Mouse (Mus musculus): Measurements from ENCODE around the gene Elk4. TPM values are rescaled to one million over a fixed set of nuclear protein-coding genes. Genes with fewer than 3 reads are reported as not detected.
A peak's percentile ranks its signal among the peaks of the same experiment; 100 is the strongest.

Gene Elk4
- polyA plus RNA-seq, 1 experiment from 2014 or later, result 18.7 TPM

GRCm38 (mm10) chr1:132040201-132040621 is 32.8 kb downstream of the Elk4 start:
- Histone ChIP-seq H3K9me3 (ENCODE audit: control insufficient read depth, low read length) (no peaks in the 10 kb centered on the region), H3K36me3 (ENCODE audit: control insufficient read depth, insufficient read depth, low read length) (no peaks in the 10 kb centered on the region), H3K4me1 (ENCODE audit: control insufficient read depth, insufficient read depth, low read length) (no peaks in the 10 kb centered on the region), H3K27ac (ENCODE audit: low read depth, low read length) (no peak overlapping the region), H3K9ac (ENCODE audit: low read length) (no peak overlapping the region), H3K27me3 (ENCODE audit: control insufficient read depth, insufficient read depth, low read length) (no peaks in the 10 kb centered on the region), H3K4me3 (ENCODE audit: low read depth, low read length) (no peak overlapping the region), H3K4me2 (ENCODE audit: low read depth) (no peak overlapping the region)
- WGBS, result 64% methylated on average over 9 of the region's 9 CpGs
- DNase-seq (ENCODE audit: low spot score) (no peak), ATAC-seq (ENCODE audit: insufficient read depth, low FRiP score, low TSS enrichment) (no peak)

- H3K4me2 ChIP-seq (ENCODE audit: low read depth), result no peak overlapping the region
- H3K9me3 ChIP-seq (ENCODE audit: control insufficient read depth, low read length), result no peaks in the 10 kb centered on the region
These were observed 36.4 kb downstream of the Elk4 start for GRCm38 (mm10) chr1:132043759-132044158.

GRCm38 (mm10) chr1:132046143-132046735 is 38.8 kb downstream of the Elk4 start:
- H3K36me3 ChIP-seq (ENCODE audit: control insufficient read depth, insufficient read depth, low read length), result no peaks in the 10 kb centered on the region
- no peaks in the 10 kb centered on the region for H3K4me1 ChIP-seq (ENCODE audit: control insufficient read depth, insufficient read depth, low read length)
- ATAC-seq (ENCODE audit: insufficient read depth, low FRiP score, low TSS enrichment) (no peak), DNase-seq (ENCODE audit: low spot score) (peak; percentile 77)
- WGBS, result 30% methylated on average over 15 of the region's 15 CpGs
- H3K4me3 ChIP-seq (ENCODE audit: low read depth, low read length), result no peak overlapping the region
- H3K9me3 ChIP-seq (ENCODE audit: control insufficient read depth, low read length), result no peaks in the 10 kb centered on the region
- H3K27ac ChIP-seq (ENCODE audit: low read depth, low read length), result no peak overlapping the region
- no peak overlapping the region for H3K9ac ChIP-seq (ENCODE audit: low read length)
- no peak overlapping the region for H3K4me2 ChIP-seq (ENCODE audit: low read depth)
- H3K27me3 ChIP-seq (ENCODE audit: control insufficient read depth, insufficient read depth, low read length), result no peaks in the 10 kb centered on the region

More at GRCm38 (mm10) chr1:132043759-132044158, 36.4 kb downstream of the Elk4 start:
- ATAC-seq (ENCODE audit: insufficient read depth, low FRiP score, low TSS enrichment) (no peak), DNase-seq (ENCODE audit: low spot score) (no peak)
- H3K4me1 ChIP-seq (ENCODE audit: control insufficient read depth, insufficient read depth, low read length), result no peaks in the 10 kb centered on the region
- no peak overlapping the region for H3K4me3 ChIP-seq (ENCODE audit: low read depth, low read length)
- no peaks in the 10 kb centered on the region for H3K36me3 ChIP-seq (ENCODE audit: control insufficient read depth, insufficient read depth, low read length)
- H3K9ac ChIP-seq (ENCODE audit: low read length), result no peak overlapping the region
- H3K27ac ChIP-seq (ENCODE audit: low read depth, low read length), result no peak overlapping the region
- 78% methylated on average over 4 of the region's 4 CpGs for WGBS
- no peaks in the 10 kb centered on the region for H3K27me3 ChIP-seq (ENCODE audit: control insufficient read depth, insufficient read depth, low read length)

GRCm38 (mm10) chr1:132051746-132052145 is 44.3 kb downstream of the Elk4 start:
- Histone ChIP-seq H3K4me3 (ENCODE audit: low read depth, low read length) (no peak overlapping the region), H3K27me3 (ENCODE audit: control insufficient read depth, insufficient read depth, low read length) (no peaks in the 10 kb centered on the region), H3K36me3 (ENCODE audit: control insufficient read depth, insufficient read depth, low read length) (no peaks in the 10 kb centered on the region), H3K27ac (ENCODE audit: low read depth, low read length) (no peak overlapping the region), H3K9ac (ENCODE audit: low read length) (no peak overlapping the region), H3K4me1 (ENCODE audit: control insufficient read depth, insufficient read depth, low read length) (no peaks in the 10 kb centered on the region), H3K4me2 (ENCODE audit: low read depth) (no peak overlapping the region), H3K9me3 (ENCODE audit: control insufficient read depth, low read length) (no peaks in the 10 kb centered on the region)
- 84% methylated on average over 3 of the region's 3 CpGs for WGBS
- no peak for ATAC-seq (ENCODE audit: insufficient read depth, low FRiP score, low TSS enrichment)
- DNase-seq (ENCODE audit: low spot score), result no peak

GRCm38 (mm10) chr1:132054387-132054786 is 47.0 kb downstream of the Elk4 start:
- H3K4me2 ChIP-seq (ENCODE audit: low read depth), result no peak overlapping the region
- H3K36me3 ChIP-seq (ENCODE audit: control insufficient read depth, insufficient read depth, low read length), result no peaks in the 10 kb centered on the region
- no peak for ATAC-seq (ENCODE audit: insufficient read depth, low FRiP score, low TSS enrichment)
- no peak for DNase-seq (ENCODE audit: low spot score)
- WGBS, result 77% methylated on average over 3 of the region's 3 CpGs
- no peaks in the 10 kb centered on the region for H3K27me3 ChIP-seq (ENCODE audit: control insufficient read depth, insufficient read depth, low read length)
- no peak overlapping the region for H3K9ac ChIP-seq (ENCODE audit: low read length)
- no peaks in the 10 kb centered on the region for H3K4me1 ChIP-seq (ENCODE audit: control insufficient read depth, insufficient read depth, low read length)
- no peak overlapping the region for H3K4me3 ChIP-seq (ENCODE audit: low read depth, low read length)
- no peaks in the 10 kb centered on the region for H3K9me3 ChIP-seq (ENCODE audit: control insufficient read depth, low read length)
- H3K27ac ChIP-seq (ENCODE audit: low read depth, low read length), result no peak overlapping the region

GRCm38 (mm10) chr1:132055054-132055664 is 47.8 kb downstream of the Elk4 start:
- H3K4me1 ChIP-seq (ENCODE audit: control insufficient read depth, insufficient read depth, low read length), result no peaks in the 10 kb centered on the region
- H3K4me2 ChIP-seq (ENCODE audit: low read depth), result no peak overlapping the region
- 81% methylated on average over 7 of the region's 7 CpGs for WGBS
- no peaks in the 10 kb centered on the region for H3K36me3 ChIP-seq (ENCODE audit: control insufficient read depth, insufficient read depth, low read length)
- no peaks in the 10 kb centered on the region for H3K9me3 ChIP-seq (ENCODE audit: control insufficient read depth, low read length)
- no peak overlapping the region for H3K9ac ChIP-seq (ENCODE audit: low read length)
- DNase-seq (ENCODE audit: low spot score), result no peak
- H3K27ac ChIP-seq (ENCODE audit: low read depth, low read length), result no peak overlapping the region
- no peak for ATAC-seq (ENCODE audit: insufficient read depth, low FRiP score, low TSS enrichment)
- no peak overlapping the region for H3K4me3 ChIP-seq (ENCODE audit: low read depth, low read length)
- H3K27me3 ChIP-seq (ENCODE audit: control insufficient read depth, insufficient read depth, low read length), result no peaks in the 10 kb centered on the region

- Histone ChIP-seq H3K9ac (ENCODE audit: low read length) (no peak overlapping the region), H3K36me3 (ENCODE audit: control insufficient read depth, insufficient read depth, low read length) (no peaks in the 10 kb centered on the region), H3K9me3 (ENCODE audit: control insufficient read depth, low read length) (no peaks in the 10 kb centered on the region), H3K4me1 (ENCODE audit: control insufficient read depth, insufficient read depth, low read length) (no peaks in the 10 kb centered on the region), H3K4me2 (ENCODE audit: low read depth) (no peak overlapping the region), H3K4me3 (ENCODE audit: low read depth, low read length) (no peak overlapping the region), H3K27me3 (ENCODE audit: control insufficient read depth, insufficient read depth, low read length) (no peaks in the 10 kb centered on the region), H3K27ac (ENCODE audit: low read depth, low read length) (no peak overlapping the region)
- no peak for DNase-seq (ENCODE audit: low spot score)
- ATAC-seq (ENCODE audit: insufficient read depth, low FRiP score, low TSS enrichment), result no peak
- WGBS, result 90% methylated on average over 5 of the region's 5 CpGs
These were observed 51.2 kb downstream of the Elk4 start for GRCm38 (mm10) chr1:132058558-132058957.

- WGBS, result 67% methylated on average over 7 of the region's 7 CpGs
- no peak for DNase-seq (ENCODE audit: low spot score)
- H3K4me2 ChIP-seq (ENCODE audit: low read depth), result no peak overlapping the region
- H3K9me3 ChIP-seq (ENCODE audit: control insufficient read depth, low read length), result no peaks in the 10 kb centered on the region
- no peaks in the 10 kb centered on the region for H3K4me1 ChIP-seq (ENCODE audit: control insufficient read depth, insufficient read depth, low read length)
- no peaks in the 10 kb centered on the region for H3K36me3 ChIP-seq (ENCODE audit: control insufficient read depth, insufficient read depth, low read length)
- no peak overlapping the region for H3K9ac ChIP-seq (ENCODE audit: low read length)
- no peak overlapping the region for H3K27ac ChIP-seq (ENCODE audit: low read depth, low read length)
- ATAC-seq (ENCODE audit: insufficient read depth, low FRiP score, low TSS enrichment), result no peak
- H3K27me3 ChIP-seq (ENCODE audit: control insufficient read depth, insufficient read depth, low read length), result no peaks in the 10 kb centered on the region
- H3K4me3 ChIP-seq (ENCODE audit: low read depth, low read length), result no peak overlapping the region
These were observed 52.8 kb downstream of the Elk4 start for GRCm38 (mm10) chr1:132060036-132060769.
